Mouse (Mus musculus) Muller cell, postnatal 12 days (primary cell): ENCODE results near the gene Gm21739.
"Not testable (repeated sequence)": the region's sequence is repeated elsewhere in the genome, so short reads cannot be mapped to it uniquely, and the experiment has no call there.

Experiments used
- DNase-seq: peaks from one replicate; pipeline ENCODE4 v3.0.0-alpha.2; 2015; ENCODE audit errors: inconsistent ontology term

The Gm21739 gene

DNA sequence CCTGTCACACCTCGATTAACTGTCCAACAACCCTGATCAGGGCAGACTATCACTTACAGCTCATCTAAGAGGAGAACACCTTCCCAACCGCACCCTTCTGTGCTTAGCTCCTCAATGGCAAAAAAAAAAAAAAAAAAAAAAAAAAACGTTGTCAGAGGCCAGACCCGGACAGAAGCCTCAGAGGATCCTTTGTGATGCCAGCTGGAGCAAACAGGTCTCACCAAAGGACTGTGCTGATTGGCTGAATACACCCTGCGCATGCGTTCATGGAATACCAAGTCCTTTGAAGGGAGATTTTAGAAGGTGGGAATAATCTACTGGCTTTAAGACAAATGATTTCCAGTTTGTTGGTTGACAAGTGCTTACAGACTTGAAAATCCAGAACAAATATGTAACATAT, at the start of gene Gm21739:
Gene Gm21739, minus strand, starts transcription at position 101 of the 400 bp plus-strand sequence.
- DNase-seq = not testable (repeated sequence)
